Mouse (Mus musculus) cerebellum, adult 2 months (tissue): ENCODE measurements around the gene Frem3. TPM values are rescaled to one million over a fixed set of nuclear protein-coding genes. Genes with fewer than 3 reads are reported as not detected.

Source experiments
- DNase-seq, 2 experiments: peaks; one replicate each; pipeline ENCODE4 v3.0.0; 2021
- H3K27ac ChIP-seq: fragments of 200-500 bp; 2 replicates; pipeline ENCODE4 v1.5.1; 2012; ENCODE audit warnings: low read length, control low read depth, inconsistent platforms; ENCODE audit not compliant: insufficient read depth
- H3K27me3 ChIP-seq: fragments of 200-500 bp; 2 replicates; pipeline ENCODE4 v1.6.1; 2012; ENCODE audit warnings: inconsistent platforms, mild to moderate bottlenecking, low read length, moderate library complexity; ENCODE audit not compliant: control insufficient read depth, insufficient read depth
- H3K4me1 ChIP-seq: fragments of 200-500 bp; 2 replicates; pipeline ENCODE4 v1.6.1; 2011; ENCODE audit warnings: low read length; ENCODE audit not compliant: control insufficient read depth, insufficient read depth
- H3K4me3 ChIP-seq: fragments of 200-500 bp; replicated peaks from 2 replicates; pipeline ENCODE3; 2011; ENCODE audit warnings: mild to moderate bottlenecking, low read depth, low read length, control low read depth; ENCODE audit not compliant: insufficient read depth
- CTCF ChIP-seq: fragments of 200-500 bp; IDR thresholded peaks from 2 replicates; pipeline ENCODE4 v1.5.1; 2011; ENCODE audit warnings: low read depth, mild to moderate bottlenecking, control low read depth, low read length, moderate library complexity, borderline replicate concordance; ENCODE audit not compliant: insufficient read depth
- POLR2A ChIP-seq: fragments of 200-500 bp; IDR thresholded peaks from 2 replicates; pipeline ENCODE4 v1.6.1; 2011; ENCODE audit warnings: low read length, control low read depth, borderline replicate concordance; ENCODE audit not compliant: insufficient read depth
- WGBS: fragments of 180-500 bp; shearing (Covaris S2); methylation state at CpG from one replicate; pipeline ENCODE4 v1.1.7; 2018; 5-methylcytosine and 5-hydroxymethylcytosine counted together
- polyA plus RNA-seq: library from polyadenylated mRNA; depleted of rRNA; stranded (reverse); fragments of >200 nt; gene quantifications from 2 replicates; pipeline ENCODE4 v1.2.3, GENCODE M21; 2012; rRNA removed

Gene Frem3
- polyA plus RNA-seq: 0.23 and 0.25 TPM in 2 replicates

- Histone ChIP-seq H3K27ac (no peak within 1 kb of the TSS), H3K4me3 (no peak within 1 kb of the TSS), H3K27me3 (no peaks in the 10 kb centered on the region; the same call in 1 of the 2 replicates), H3K4me1 (no peaks in the 10 kb centered on the region)
- no peak for TF ChIP-seq POLR2A
- no peak for TF ChIP-seq CTCF
- 1% methylated on average over 32 of the region's 32 CpGs for WGBS
- DNase-seq: no peak
Measured at GRCm38 (mm10) chr8:80610549-80611440, at the start of gene Frem3. Frem3 (plus strand) TSS chr8:80611080.

DNA sequence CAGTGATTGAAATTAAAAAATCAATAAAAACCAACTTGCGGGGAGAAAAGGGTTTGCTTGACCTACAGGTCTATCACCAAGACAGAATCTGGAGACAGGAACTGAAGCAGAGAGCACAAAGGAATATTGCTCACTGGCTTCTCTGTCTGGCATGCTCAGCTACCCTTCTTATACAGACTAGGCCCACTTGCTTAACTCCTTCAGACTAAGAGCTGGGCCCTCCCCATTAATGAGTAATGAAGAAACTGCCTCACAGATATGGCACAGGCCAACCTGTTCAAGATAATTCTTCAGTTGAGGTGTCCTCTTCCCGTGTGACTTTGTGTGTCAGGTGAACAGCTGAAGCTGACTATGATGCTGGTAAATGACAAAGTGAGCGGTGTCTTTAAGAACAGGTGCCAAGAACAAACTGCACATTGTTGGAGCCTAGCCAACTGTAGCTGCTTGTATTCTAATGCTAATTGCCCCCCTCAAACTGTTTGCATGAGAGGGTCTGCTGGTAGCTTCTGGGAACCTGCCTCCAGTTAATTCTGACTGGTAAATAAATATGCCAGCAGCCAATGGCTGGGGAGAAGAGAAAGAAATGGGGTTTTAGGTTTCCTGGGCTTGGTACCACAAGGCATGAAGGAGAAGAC, 46.6 kb upstream of the Frem3 start:
- no peaks in the 10 kb centered on the region for H3K27me3 ChIP-seq
- 38% methylated on average over 3 of the region's 3 CpGs for WGBS
- no peak overlapping the region for H3K4me3 ChIP-seq
- H3K4me1 ChIP-seq: no peaks in the 10 kb centered on the region
- no peak overlapping the region for H3K27ac ChIP-seq
- no peak for DNase-seq
- TF ChIP-seq POLR2A (no peak), CTCF (no peak)

DNA sequence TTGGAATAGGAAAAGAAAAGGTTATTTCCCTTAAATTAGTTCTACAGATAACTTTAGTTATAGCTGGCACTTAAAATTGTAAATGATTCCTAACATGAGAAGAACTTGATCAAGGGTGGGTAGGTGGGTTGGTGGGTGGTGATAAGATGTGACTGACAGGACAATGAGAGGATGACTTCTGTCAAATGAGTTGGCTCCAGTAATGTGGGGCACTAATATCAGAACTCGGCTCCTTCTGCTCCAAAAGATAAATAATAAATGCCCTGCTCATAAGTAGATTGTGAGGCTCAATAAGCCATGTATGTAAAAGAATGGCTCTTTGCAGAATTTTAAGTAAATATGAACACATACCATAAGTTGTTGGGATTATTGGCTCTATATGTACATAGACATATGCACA, 43.4 kb upstream of the Frem3 start:
- Histone ChIP-seq H3K4me1 (no peaks in the 10 kb centered on the region), H3K4me3 (no peak overlapping the region), H3K27me3 (no peaks in the 10 kb centered on the region), H3K27ac (no peak overlapping the region)
- DNase-seq: no peak
- 94% methylated on average over 1 of the region's 1 CpGs for WGBS
- TF ChIP-seq CTCF (no peak), POLR2A (no peak)

DNA sequence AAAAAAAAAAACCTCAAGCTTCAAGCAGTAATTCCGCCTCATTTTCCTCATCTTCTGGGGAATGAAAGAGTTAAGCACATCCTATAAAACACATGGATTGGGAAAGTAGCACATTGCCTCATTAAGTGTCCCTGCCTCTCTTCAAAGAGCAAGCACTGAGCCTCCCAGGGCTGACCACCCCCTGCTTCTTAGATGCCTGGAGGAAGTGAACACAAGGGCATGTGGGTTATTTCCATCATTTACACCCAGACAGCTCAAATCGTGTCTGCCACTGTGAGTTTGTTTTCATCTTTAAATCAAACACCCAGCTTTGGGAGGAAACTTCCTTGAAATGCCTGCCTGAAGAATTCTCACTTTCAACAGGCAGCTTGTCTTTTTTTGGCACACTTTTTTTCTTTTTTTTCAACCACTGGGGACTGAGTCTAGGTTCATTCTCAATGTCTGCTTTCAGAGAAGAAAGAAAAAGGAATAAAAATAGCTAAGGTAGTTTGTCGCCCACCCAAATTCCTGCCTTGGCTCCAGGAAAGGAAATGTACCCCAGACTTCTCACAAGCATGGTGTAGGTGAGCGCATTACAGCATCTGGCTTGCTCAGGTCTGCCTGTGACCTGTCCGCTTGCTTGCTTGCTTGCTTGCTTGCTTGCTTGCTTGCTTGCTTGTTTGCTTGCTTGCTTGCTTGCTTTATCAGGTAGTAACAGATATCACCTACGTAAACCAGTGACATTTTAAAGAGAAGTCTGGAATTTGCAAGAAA, 42.5 kb upstream of the Frem3 start:
- WGBS: 75% methylated on average over 6 of the region's 6 CpGs
- no peak for DNase-seq
- Histone ChIP-seq H3K4me3 (no peak overlapping the region), H3K27me3 (no peaks in the 10 kb centered on the region), H3K4me1 (no peaks in the 10 kb centered on the region), H3K27ac (no peak overlapping the region)
- TF ChIP-seq CTCF (no peak), POLR2A (no peak)

- DNase-seq: no peak
- TF ChIP-seq POLR2A (no peak), CTCF (no peak)
- Histone ChIP-seq H3K27me3 (no peaks in the 10 kb centered on the region), H3K4me1 (no peaks in the 10 kb centered on the region), H3K27ac (no peak overlapping the region), H3K4me3 (no peak overlapping the region)
- WGBS: 8% methylated on average over 1 of the region's 1 CpGs
Measured at GRCm38 (mm10) chr8:80572417-80573061, 38.3 kb upstream of the Frem3 start.

GRCm38 (mm10) chr8:80577126-80577525, 33.8 kb upstream of the Frem3 start:
- Histone ChIP-seq H3K27ac (no peak overlapping the region), H3K4me3 (no peak overlapping the region), H3K27me3 (no peaks in the 10 kb centered on the region), H3K4me1 (no peaks in the 10 kb centered on the region)
- WGBS: 56% methylated on average over 2 of the region's 2 CpGs
- TF ChIP-seq CTCF (no peak), POLR2A (no peak)
- no peak for DNase-seq

GRCm38 (mm10) chr8:80579038-80579437, 31.8 kb upstream of the Frem3 start:
- 66% methylated on average over 1 of the region's 1 CpGs for WGBS
- TF ChIP-seq POLR2A (no peak), CTCF (no peak)
- no peak overlapping the region for H3K4me3 ChIP-seq
- no peaks in the 10 kb centered on the region for H3K27me3 ChIP-seq
- H3K27ac ChIP-seq: no peak overlapping the region
- H3K4me1 ChIP-seq: no peaks in the 10 kb centered on the region
- no peak for DNase-seq
